Mouse (Mus musculus) CH12.LX (cell line): ENCODE measurements around the gene Lonp1. TPM values are rescaled to one million over a fixed set of nuclear protein-coding genes. Genes with fewer than 3 reads are reported as not detected.

ENCODE experiments used
- DNase-seq: peaks from one replicate; pipeline ENCODE4 v3.0.0-alpha.2; 2013; ENCODE audit errors: extremely low read depth
- H3K27ac ChIP-seq: 2 replicates; pipeline ENCODE4 v1.5.1; 2012; ENCODE audit warnings: low read depth, mild to moderate bottlenecking, control low read depth, moderate library complexity; ENCODE audit not compliant: insufficient read depth
- H3K27me3 ChIP-seq: replicated peaks from 2 replicates; pipeline ENCODE3; 2012; ENCODE audit warnings: inconsistent platforms
- H3K36me3 ChIP-seq, 2 experiments: replicated peaks in 1 of 2; 2 replicates each; pipeline versions ENCODE3 to v1.6.1; 2012; ENCODE audit warnings: inconsistent platforms in 1 of 2, low read length in 1 of 2, mild to moderate bottlenecking in 1 of 2, mixed read lengths in 1 of 2, moderate library complexity in 1 of 2; ENCODE audit not compliant: control insufficient read depth in 1 of 2, insufficient read depth in 1 of 2
- H3K4me1 ChIP-seq, 2 experiments: 2 replicates each; pipeline ENCODE4 v1.6.1; 2012; ENCODE audit warnings: inconsistent platforms in 1 of 2, moderate library complexity in 1 of 2; ENCODE audit not compliant: insufficient read depth in 2 of 2, control insufficient read depth in 1 of 2
- H3K4me2 ChIP-seq: 2 replicates; pipeline ENCODE4 v1.6.1; 2012; ENCODE audit warnings: low read depth, mild to moderate bottlenecking, control low read depth; ENCODE audit not compliant: poor library complexity, insufficient read depth, severe bottlenecking
- H3K4me3 ChIP-seq, 3 experiments: fragments of 150-350 bp in 1 of 3; sonication (generic) in 1 of 3; replicated peaks in 1 of 3; 2 replicates each; pipeline versions ENCODE3 to v1.5.1; 2011 to 2012; ENCODE audit warnings: low read depth in 2 of 3, low read length in 2 of 3, mild to moderate bottlenecking in 2 of 3, moderate library complexity in 2 of 3, control low read depth in 1 of 3, improper control_type of control experiment in 1 of 3, inconsistent platforms in 1 of 3, mixed read lengths in 1 of 3; ENCODE audit not compliant: poor library complexity in 1 of 3
- H3K79me2 ChIP-seq: replicated peaks from 2 replicates; pipeline ENCODE4 v1.6.1; 2012; ENCODE audit warnings: mild to moderate bottlenecking, moderate library complexity; ENCODE audit not compliant: control insufficient read depth, poor library complexity, insufficient read depth, severe bottlenecking; ENCODE audit errors: extremely low read depth
- H3K9ac ChIP-seq: 2 replicates; pipeline ENCODE4 v1.6.1; 2012; ENCODE audit warnings: low read depth, mild to moderate bottlenecking, control low read depth, moderate library complexity; ENCODE audit not compliant: insufficient read depth
- H3K9me3 ChIP-seq: replicated peaks from 2 replicates; pipeline ENCODE3; 2012; ENCODE audit warnings: low read length, inconsistent platforms, mixed read lengths
- BHLHE40 ChIP-seq: IDR thresholded peaks from 2 replicates; pipeline ENCODE4 v1.6.1; 2011; ENCODE audit warnings: mild to moderate bottlenecking, low read depth, low read length, improper control_type of control experiment
- CHD1 ChIP-seq: IDR thresholded peaks from 2 replicates; pipeline ENCODE4 v1.6.1; 2012; ENCODE audit warnings: low read depth, low read length, improper control_type of control experiment, inconsistent platforms
- CHD2 ChIP-seq: IDR thresholded peaks from 2 replicates; pipeline ENCODE4 v1.6.1; 2011; ENCODE audit warnings: low read length, improper control_type of control experiment
- CTCF ChIP-seq, 2 experiments: IDR thresholded peaks in 1 of 2; conservative IDR thresholded peaks in 1 of 2; 2 replicates each; pipeline ENCODE4 v1.5.1; 2011 to 2012; ENCODE audit warnings: low read depth in 2 of 2, low read length in 2 of 2, improper control_type of control experiment in 1 of 2, inconsistent platforms in 1 of 2, mild to moderate bottlenecking in 1 of 2, moderate library complexity in 1 of 2
- GABPA ChIP-seq: IDR thresholded peaks from 2 replicates; pipeline ENCODE4 v1.6.1; 2012; ENCODE audit warnings: low read depth, low read length, improper control_type of control experiment, inconsistent platforms; ENCODE audit not compliant: insufficient replicate concordance
- MAX ChIP-seq: IDR thresholded peaks from 2 replicates; pipeline ENCODE4 v1.6.1; 2011; ENCODE audit warnings: low read length, improper control_type of control experiment
- MAZ ChIP-seq: IDR thresholded peaks from 2 replicates; pipeline ENCODE4 v1.6.1; 2012; ENCODE audit warnings: low read depth, mild to moderate bottlenecking, inconsistent platforms, low read length, improper control_type of control experiment, moderate library complexity
- MEF2A ChIP-seq: IDR thresholded peaks from 2 replicates; pipeline ENCODE4 v1.6.1; 2014; ENCODE audit warnings: low read depth, mild to moderate bottlenecking, inconsistent platforms, low read length, improper control_type of control experiment, borderline replicate concordance
- NELFE ChIP-seq: IDR thresholded peaks from 2 replicates; pipeline ENCODE4 v1.6.1; 2011; ENCODE audit warnings: low read depth, low read length, improper control_type of control experiment
- POLR2AphosphoS2 ChIP-seq: IDR thresholded peaks from 2 replicates; pipeline ENCODE4 v1.6.1; 2011; ENCODE audit warnings: low read depth, low read length, improper control_type of control experiment
- RAD21 ChIP-seq: IDR thresholded peaks from 2 replicates; pipeline ENCODE4 v1.6.1; 2011; ENCODE audit warnings: low read depth, mild to moderate bottlenecking, low read length, improper control_type of control experiment, moderate library complexity
- SMC3 ChIP-seq: IDR thresholded peaks from 2 replicates; pipeline ENCODE4 v1.6.1; 2011; ENCODE audit warnings: low read depth, low read length, improper control_type of control experiment
- TBP ChIP-seq: conservative IDR thresholded peaks from 2 replicates; pipeline ENCODE4 v1.6.1; 2011; ENCODE audit warnings: low read depth, low read length, improper control_type of control experiment
- TCF12 ChIP-seq: IDR thresholded peaks from 2 replicates; pipeline ENCODE4 v1.6.1; 2014; ENCODE audit warnings: low read depth, mild to moderate bottlenecking, inconsistent platforms, low read length, improper control_type of control experiment
- UBTF ChIP-seq: IDR thresholded peaks from 2 replicates; pipeline ENCODE4 v1.6.1; 2012; ENCODE audit warnings: low read depth, mild to moderate bottlenecking, inconsistent platforms, low read length, improper control_type of control experiment, moderate library complexity
- USF1 ChIP-seq: IDR thresholded peaks from 2 replicates; pipeline ENCODE4 v1.6.1; 2014; ENCODE audit warnings: low read depth, mild to moderate bottlenecking, inconsistent platforms, low read length, improper control_type of control experiment
- ZC3H11A ChIP-seq: IDR thresholded peaks from 2 replicates; pipeline ENCODE4 v1.6.1; 2012; ENCODE audit warnings: low read depth, mild to moderate bottlenecking, inconsistent platforms, low read length, improper control_type of control experiment
- dilution Hi-C: fragments of 300-500 bp; cut with MboI; formaldehyde crosslinking; loops from 2 replicates; pipeline ENCODE4 v1.14.3; 2020; ENCODE audit warnings: low sequenced_read_pairs; ENCODE audit not compliant: extremely low pct_unique_long_range_greater_than_20kb, extremely low pct_ligation_motif_present
- in situ Hi-C: fragments of 300-500 bp; cut with MboI; formaldehyde crosslinking; loops from 3 replicates; pipeline ENCODE4 v1.14.3; 2019; ENCODE audit warnings: low sequenced_read_pairs, low pct_ligation_motif_present, low pct_unique_long_range_greater_than_20kb, mixed read lengths
- polyA plus RNA-seq: library from polyadenylated mRNA; unstranded; fragments of >175 nt; gene quantifications from 2 replicates; pipeline ENCODE4 v1.2.1, GENCODE M21; 2012; ENCODE audit warnings: low read depth; ENCODE audit not compliant: insufficient read length
- total RNA-seq, 2 experiments: library from RNA; depleted of rRNA; stranded (reverse); fragments of 300-350 nt in 1 of 2; fragments of >200 nt in 1 of 2; gene quantifications; 2 replicates each; pipeline ENCODE4 v1.2.3; 2012 to 2014

The Lonp1 gene
- total and polyA plus RNA-seq, 3 experiments = 69.6 to 151 (median 99.4) TPM

DNA sequence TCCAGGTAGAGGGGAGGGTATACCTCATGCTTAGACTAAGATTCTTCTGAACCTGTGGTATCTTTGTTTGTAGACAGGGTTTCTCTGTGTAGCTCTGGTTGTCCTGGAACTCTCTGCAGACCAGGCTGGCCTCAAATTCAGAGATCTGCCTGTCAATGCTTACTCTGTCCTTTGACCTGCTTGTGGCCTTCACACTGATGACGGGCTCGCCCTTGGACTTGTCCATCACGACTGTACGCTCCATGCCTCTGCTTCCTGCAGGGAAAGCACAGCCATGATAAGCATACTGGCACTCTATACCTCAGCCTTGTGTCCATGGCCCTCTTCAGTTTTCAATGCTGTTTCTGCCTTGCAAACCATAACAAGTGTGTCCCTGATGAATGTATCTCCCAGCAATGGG is 59.3 kb downstream of the Lonp1 start:
- H3K79me2 ChIP-seq = no peaks in the 10 kb centered on the region
- H3K4me1 ChIP-seq = no peaks in the 10 kb centered on the region
- H3K4me2 ChIP-seq = no peak overlapping the region
- H3K36me3 ChIP-seq = peaks cover 92 to 99% of the 10 kb centered on the region in 2 experiments
- no peak overlapping the region for H3K27ac ChIP-seq
- H3K4me3 ChIP-seq = no peak overlapping the region
- DNase-seq = no peak
- in situ Hi-C loops = loop anchor here (5.0 kb wide), 1 partner anchor 95 kb away; no protein-coding TSS in a partner anchor
- H3K9ac ChIP-seq = no peak overlapping the region
- dilution Hi-C loops = no loop called here
- no peaks in the 10 kb centered on the region for H3K27me3 ChIP-seq
- TF ChIP-seq ZC3H11A (no peak), USF1 (no peak), CHD1 (no peak), TCF12 (no peak), MAX (no peak), GABPA (no peak), RAD21 (no peak), SMC3 (no peak), POLR2AphosphoS2 (no peak), MAZ (no peak)
- no peaks in the 10 kb centered on the region for H3K9me3 ChIP-seq

DNA sequence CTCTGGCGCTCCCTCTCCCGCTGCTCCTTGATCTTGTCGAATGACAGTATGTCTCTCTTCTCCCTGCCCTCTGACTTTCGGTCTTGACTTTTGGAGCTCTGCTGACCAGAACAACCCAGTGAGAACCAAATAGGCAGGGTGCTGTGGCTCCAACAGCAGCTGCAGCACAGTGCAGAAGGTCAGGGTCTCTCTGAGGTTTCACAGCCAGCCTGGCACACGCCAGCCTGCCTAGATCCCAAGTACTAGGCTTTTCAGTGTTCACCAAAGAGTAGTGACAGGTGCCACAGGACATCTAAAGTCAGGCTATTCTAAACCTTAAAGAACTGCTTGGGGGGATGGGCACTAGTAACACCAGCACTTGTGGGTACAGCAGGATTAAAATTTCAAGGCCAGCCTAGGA is 59.8 kb downstream of the Lonp1 start:
- no peak for DNase-seq
- TF ChIP-seq MEF2A = no peak
- TF ChIP-seq TCF12 = no peak
- TF ChIP-seq CTCF (conservative IDR thresholded peaks at IDR 0.05 in 1 of 2, IDR thresholded peaks at IDR 0.05 in 1 of 2; ENCODE audit: low read depth in 2 of 2, low read length in 2 of 2) = no peak
- no peak for TF ChIP-seq UBTF
- no peak for TF ChIP-seq NELFE
- no peak for TF ChIP-seq TBP
- TF ChIP-seq BHLHE40 = no peak
- TF ChIP-seq CHD2 = no peak
- no peaks in the 10 kb centered on the region for H3K9me3 ChIP-seq
- H3K27ac ChIP-seq = no peak overlapping the region
- H3K4me1 ChIP-seq = no peaks in the 10 kb centered on the region
- dilution Hi-C loops (no loop called here), in situ Hi-C loops (loop anchor here (5.0 kb wide), 1 partner anchor 95 kb away; no protein-coding TSS in a partner anchor)
- H3K27me3 ChIP-seq = no peaks in the 10 kb centered on the region
- no peaks in the 10 kb centered on the region for H3K79me2 ChIP-seq
- peaks cover 95 to 99% of the 10 kb centered on the region in 2 experiments for H3K36me3 ChIP-seq
- no peak overlapping the region for H3K4me2 ChIP-seq
- no peak overlapping the region for H3K4me3 ChIP-seq
- H3K9ac ChIP-seq = no peak overlapping the region
